Mouse (Mus musculus) embryonic fibroblast, embryonic 13.5 days (primary cell): ENCODE measurements at regions not wholly inside any gene's neighbourhood (a gene's known extent, or its start where the extent isn't known, plus 50 kb on each side); places are given as distances from the start of the nearest gene placed in this dataset.

ENCODE experiments used
- CTCF ChIP-seq: IDR thresholded peaks from 2 replicates; pipeline ENCODE4 v1.5.1; 2011; ENCODE audit warnings: mild to moderate bottlenecking, control low read depth, low read length, moderate library complexity, borderline replicate concordance; ENCODE audit not compliant: insufficient read depth
- POLR2A ChIP-seq: IDR thresholded peaks from 2 replicates; pipeline ENCODE4 v1.6.1; 2011; ENCODE audit warnings: low read depth, mild to moderate bottlenecking, control low read depth, low read length, moderate library complexity

- TF ChIP-seq POLR2A (no peak), CTCF (no peak)
Measured at GRCm38 (mm10) chr4:114321516-114322339, 84.8 kb upstream of the Trabd2b start.
